Mouse (Mus musculus) embryonic facial prominence, embryonic 15.5 days (tissue): ENCODE measurements around the gene 0610010K14Rik. TPM values are rescaled to one million over a fixed set of nuclear protein-coding genes. Genes with fewer than 3 reads are reported as not detected.

Experiments
- ATAC-seq: fragments of 200-750 bp; cut with Nextera tagmentation; 2 replicates; pipeline ENCODE4 v1.8.0; 2017; ENCODE audit warnings: low read depth, moderate TSS enrichment; ENCODE audit not compliant: insufficient number of reproducible peaks, low FRiP score, low TSS enrichment
- H3K27ac ChIP-seq: fragments of 300-500 bp; sonication (generic); replicated peaks from 2 replicates; pipeline ENCODE4 v1.5.1; 2015; ENCODE audit warnings: mild to moderate bottlenecking, inconsistent platforms
- H3K27me3 ChIP-seq: fragments of 300-500 bp; sonication (generic); 2 replicates; pipeline ENCODE4 v1.6.1; 2015; ENCODE audit warnings: inconsistent platforms
- H3K36me3 ChIP-seq: fragments of 300-500 bp; sonication (generic); 2 replicates; pipeline ENCODE4 v1.6.1; 2015; ENCODE audit warnings: mild to moderate bottlenecking, inconsistent platforms
- H3K4me1 ChIP-seq: fragments of 300-500 bp; sonication (generic); 2 replicates; pipeline ENCODE4 v1.6.1; 2015; ENCODE audit warnings: inconsistent platforms
- H3K4me2 ChIP-seq: fragments of 300-500 bp; sonication (generic); replicated peaks from 2 replicates; pipeline ENCODE4 v1.6.1; 2015; ENCODE audit warnings: mild to moderate bottlenecking, inconsistent platforms
- H3K4me3 ChIP-seq: fragments of 300-500 bp; sonication (generic); replicated peaks from 2 replicates; pipeline ENCODE4 v1.5.1; 2015; ENCODE audit warnings: mild to moderate bottlenecking, inconsistent platforms
- H3K9ac ChIP-seq: fragments of 300-500 bp; sonication (generic); 2 replicates; pipeline ENCODE4 v1.6.1; 2015; ENCODE audit warnings: inconsistent platforms
- H3K9me3 ChIP-seq: fragments of 300-500 bp; sonication (generic); replicated peaks from 2 replicates; pipeline ENCODE4 v1.6.1; 2016; ENCODE audit warnings: inconsistent platforms
- WGBS: fragments of 180-500 bp; shearing (Covaris S2); methylation state at CpG from one replicate; pipeline ENCODE4 v1.1.7; 2015; 5-methylcytosine and 5-hydroxymethylcytosine counted together
- polyA plus RNA-seq: library from polyadenylated mRNA; unstranded; fragments of >200 nt; fragmentation: Nextera tagmentation; extraction: Ambion mirVana; gene quantifications from 2 replicates; pipeline ENCODE4 v1.2.1, GENCODE M21; 2015

0610010K14Rik gene
- polyA plus RNA-seq, 1 experiment from 2014 or later = 177 TPM

- H3K27me3 ChIP-seq = peaks cover 58% of the 10 kb centered on the region
- no peaks in the 10 kb centered on the region for H3K9me3 ChIP-seq
- peak overlapping the region; percentile 40 for H3K4me3 ChIP-seq
- 5% methylated on average over 18 of the region's 18 CpGs for WGBS
- no peak overlapping the region for H3K9ac ChIP-seq
- peak overlapping the region; percentile 77 for H3K4me2 ChIP-seq
- H3K36me3 ChIP-seq = 0 out of 2 replicates have a peak, but pooled peaks cover 8% of the 10 kb centered on the region
- ATAC-seq = no peak
- H3K27ac ChIP-seq = no peak overlapping the region
- peaks cover 32% of the 10 kb centered on the region for H3K4me1 ChIP-seq
Observed at GRCm38 (mm10) chr11:70214856-70215209, 22.9 kb downstream of the 0610010K14Rik start.

DNA sequence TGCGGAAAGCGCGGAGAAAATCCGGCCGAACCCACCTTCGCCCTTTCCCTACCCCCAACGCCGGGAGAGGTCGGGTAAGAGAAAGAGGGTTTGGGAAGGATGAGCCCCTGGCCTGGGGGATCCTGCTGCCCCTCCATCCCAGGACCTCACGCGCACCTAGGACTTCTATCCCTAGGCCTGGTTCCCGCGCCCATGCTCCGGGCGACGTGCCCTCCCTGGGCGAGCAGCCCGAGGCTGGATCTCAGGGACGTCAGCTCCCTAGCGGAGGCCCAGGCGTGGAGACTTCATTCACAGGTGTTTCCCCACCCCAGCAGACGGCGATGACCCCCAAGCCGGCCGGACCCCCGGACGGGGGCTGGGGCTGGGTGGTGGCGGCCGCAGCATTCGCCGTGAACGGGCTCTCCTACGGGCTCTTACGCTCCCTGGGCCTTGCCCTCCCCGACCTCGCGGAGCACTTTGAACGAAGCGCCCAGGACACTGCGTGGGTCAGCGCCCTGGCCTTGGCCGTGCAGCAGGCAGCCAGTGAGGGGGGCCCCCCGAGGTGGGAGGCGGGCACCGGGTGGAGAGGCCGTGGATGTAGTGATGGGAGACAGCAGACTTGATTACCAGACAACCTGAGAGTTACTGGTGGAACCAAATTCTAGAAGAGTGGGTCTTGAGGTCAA, 23.4 kb downstream of the 0610010K14Rik start:
- WGBS = under 1% methylated on average over 46 of the region's 46 CpGs
- no peak for ATAC-seq
- Histone ChIP-seq H3K27me3 (peaks cover 58% of the 10 kb centered on the region), H3K4me2 (peak overlapping the region; percentile 77), H3K9ac (peak overlapping the region; percentile 26; the same call in 1 of the 2 replicates), H3K9me3 (no peaks in the 10 kb centered on the region), H3K27ac (no peak overlapping the region), H3K36me3 (0 out of 2 replicates have a peak, but pooled peaks cover 8% of the 10 kb centered on the region), H3K4me3 (peak overlapping the region; percentile 40), H3K4me1 (peaks cover 32% of the 10 kb centered on the region)

- no peaks in the 10 kb centered on the region for H3K9me3 ChIP-seq
- peaks cover 58% of the 10 kb centered on the region for H3K27me3 ChIP-seq
- peak overlapping the region; percentile 40 for H3K4me3 ChIP-seq
- H3K9ac ChIP-seq = no peak overlapping the region
- H3K36me3 ChIP-seq = 0 out of 2 replicates have a peak, but pooled peaks cover 8% of the 10 kb centered on the region
- no peak overlapping the region for H3K27ac ChIP-seq
- H3K4me1 ChIP-seq = peaks cover 26% of the 10 kb centered on the region
- WGBS = 4% methylated on average over 26 of the region's 26 CpGs
- no peak for ATAC-seq
- H3K4me2 ChIP-seq = peak overlapping the region; percentile 77
Observed at GRCm38 (mm10) chr11:70213736-70214135, 24.0 kb downstream of the 0610010K14Rik start.

- WGBS = 8% methylated on average over 9 of the region's 9 CpGs
- no peaks in the 10 kb centered on the region for H3K9me3 ChIP-seq
- no peak overlapping the region for H3K9ac ChIP-seq
- H3K4me3 ChIP-seq = no peak overlapping the region
- H3K27me3 ChIP-seq = peaks cover 58% of the 10 kb centered on the region
- no peak overlapping the region for H3K4me2 ChIP-seq
- peaks cover 23% of the 10 kb centered on the region for H3K4me1 ChIP-seq
- ATAC-seq = no peak
- 0 out of 2 replicates have a peak, but pooled peaks cover 8% of the 10 kb centered on the region for H3K36me3 ChIP-seq
- H3K27ac ChIP-seq = no peak overlapping the region
Observed at GRCm38 (mm10) chr11:70212896-70213295, 24.8 kb downstream of the 0610010K14Rik start.

DNA sequence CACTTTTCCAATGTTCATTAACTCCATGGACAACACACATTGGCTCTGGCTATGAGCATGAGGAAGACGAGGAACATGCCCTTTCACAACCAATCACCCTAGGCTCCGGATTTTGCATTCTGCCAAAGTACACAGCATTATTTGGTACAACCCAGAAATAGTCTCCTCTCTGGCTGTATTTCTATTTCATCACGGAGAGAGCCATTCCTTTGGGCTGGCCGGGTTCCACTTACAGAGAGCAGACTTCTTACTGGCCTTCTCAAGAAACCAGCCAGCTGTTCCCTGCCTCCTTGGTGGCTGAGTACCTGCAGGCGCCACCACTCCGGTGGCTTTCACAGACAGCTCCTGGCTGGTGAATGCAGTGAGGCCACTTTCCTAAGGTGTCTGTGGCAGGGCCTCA, 25.3 kb downstream of the 0610010K14Rik start, which contains the start of gene Slc16a11:
TSS of gene Slc16a11 (plus strand) at position 330 of the 400 bp plus-strand sequence.
- Histone ChIP-seq H3K4me1 (peaks cover 23% of the 10 kb centered on the region), H3K4me2 (peak within 1 kb of the TSS; percentile 77), H3K27ac (no peak within 1 kb of the TSS), H3K27me3 (peaks cover 56% of the 10 kb centered on the region), H3K9me3 (no peaks in the 10 kb centered on the region), H3K4me3 (peak within 1 kb of the TSS; percentile 40; the same call in 1 of the 2 replicates), H3K36me3 (0 out of 2 replicates have a peak, but pooled peaks cover 6% of the 10 kb centered on the region), H3K9ac (no peak within 1 kb of the TSS)
- ATAC-seq = no peak
- WGBS = 54% methylated on average over 6 of the region's 6 CpGs

GRCm38 (mm10) chr11:70211972-70212371, 25.7 kb downstream of the 0610010K14Rik start:
- H3K9me3 ChIP-seq = no peaks in the 10 kb centered on the region
- 64% methylated on average over 6 of the region's 6 CpGs for WGBS
- peaks cover 23% of the 10 kb centered on the region for H3K4me1 ChIP-seq
- peaks cover 52% of the 10 kb centered on the region for H3K27me3 ChIP-seq
- no peak overlapping the region for H3K9ac ChIP-seq
- no peak for ATAC-seq
- H3K4me2 ChIP-seq = no peak overlapping the region
- H3K4me3 ChIP-seq = no peak overlapping the region
- 0 out of 2 replicates have a peak, but pooled peaks cover 2% of the 10 kb centered on the region for H3K36me3 ChIP-seq
- no peak overlapping the region for H3K27ac ChIP-seq

- Histone ChIP-seq H3K9ac (no peak overlapping the region), H3K9me3 (no peaks in the 10 kb centered on the region), H3K4me2 (no peak overlapping the region), H3K36me3 (no peaks in the 10 kb centered on the region), H3K4me1 (peaks cover 22% of the 10 kb centered on the region), H3K27ac (no peak overlapping the region), H3K27me3 (peaks cover 39% of the 10 kb centered on the region), H3K4me3 (no peak overlapping the region)
- no peak for ATAC-seq
- 78% methylated on average over 2 of the region's 2 CpGs for WGBS
Observed at GRCm38 (mm10) chr11:70210681-70211080, 27.0 kb downstream of the 0610010K14Rik start.

DNA sequence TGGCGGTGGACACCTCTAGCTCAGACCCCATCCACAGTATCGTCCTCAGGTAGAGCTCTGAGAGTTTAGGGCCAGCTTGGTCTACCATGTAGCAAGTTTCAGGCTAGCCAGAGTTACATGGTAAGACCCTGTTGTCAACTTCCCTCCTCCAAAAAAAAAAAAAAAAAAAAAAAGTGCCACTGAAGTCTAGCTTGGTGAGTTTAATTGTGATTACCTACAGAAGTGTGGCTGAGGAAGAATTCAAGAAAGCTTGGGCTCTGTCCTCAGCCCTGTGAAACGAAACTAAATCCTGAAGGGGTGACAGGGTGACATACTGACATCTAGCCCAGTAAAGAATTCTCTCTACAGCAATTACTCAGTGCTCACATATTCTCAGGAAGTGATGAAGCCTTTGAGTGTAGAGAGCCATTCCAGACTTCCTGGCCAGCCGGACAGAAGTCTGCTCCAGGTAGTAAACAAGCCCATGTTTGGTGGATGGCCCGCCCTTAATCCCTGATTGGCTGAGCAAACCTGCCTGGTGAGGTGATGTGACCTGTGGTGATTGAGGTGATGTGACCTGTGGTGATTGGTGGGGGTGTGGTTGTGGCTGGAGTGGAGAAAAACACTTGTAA, 28.8 kb downstream of the 0610010K14Rik start:
- 68% methylated on average over 5 of the region's 5 CpGs for WGBS

GRCm38 (mm10) chr11:70207283-70207682, 30.4 kb downstream of the 0610010K14Rik start:
- 81% methylated on average over 7 of the region's 7 CpGs for WGBS
- no peak overlapping the region for H3K4me3 ChIP-seq
- no peak for ATAC-seq
- H3K27ac ChIP-seq = no peak overlapping the region
- H3K4me1 ChIP-seq = no peaks in the 10 kb centered on the region
- H3K27me3 ChIP-seq = 0 out of 2 replicates have a peak, but pooled peaks cover 7% of the 10 kb centered on the region
- no peaks in the 10 kb centered on the region for H3K36me3 ChIP-seq
- no peak overlapping the region for H3K9ac ChIP-seq
- H3K9me3 ChIP-seq = no peaks in the 10 kb centered on the region
- H3K4me2 ChIP-seq = no peak overlapping the region

More for the DNA sequence above, 28.8 kb downstream of the 0610010K14Rik start:
- H3K27ac ChIP-seq = no peak overlapping the region
- no peaks in the 10 kb centered on the region for H3K9me3 ChIP-seq
- no peak overlapping the region for H3K9ac ChIP-seq
- peaks cover 21% of the 10 kb centered on the region for H3K27me3 ChIP-seq
- peaks cover 4% of the 10 kb centered on the region for H3K4me1 ChIP-seq
- no peak for ATAC-seq
- no peak overlapping the region for H3K4me2 ChIP-seq
- H3K4me3 ChIP-seq = no peak overlapping the region
- H3K36me3 ChIP-seq = no peaks in the 10 kb centered on the region

DNA sequence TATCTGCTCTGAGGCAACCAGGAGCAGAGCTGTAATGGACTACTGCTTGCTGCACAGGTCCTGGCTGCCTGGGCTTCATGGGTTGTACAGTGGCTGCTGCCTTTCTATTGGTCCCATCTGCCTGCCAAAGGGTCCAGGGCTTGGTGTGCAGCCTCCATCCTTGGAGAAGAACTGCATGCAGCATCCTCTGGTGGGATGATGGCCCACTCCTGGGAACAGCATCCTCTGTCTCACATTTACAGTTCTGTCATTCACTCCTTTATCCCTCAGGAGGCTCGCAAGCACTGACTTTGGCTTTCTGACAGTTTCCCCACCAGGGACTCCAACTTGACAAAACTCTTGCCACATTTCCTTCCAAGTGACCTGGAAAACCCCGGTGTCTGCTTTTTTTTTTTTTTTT, 30.9 kb downstream of the 0610010K14Rik start:
- Histone ChIP-seq H3K27ac (no peak overlapping the region), H3K9ac (no peak overlapping the region), H3K4me1 (no peaks in the 10 kb centered on the region), H3K4me3 (no peak overlapping the region), H3K9me3 (no peaks in the 10 kb centered on the region), H3K4me2 (no peak overlapping the region), H3K27me3 (0 out of 2 replicates have a peak, but pooled peaks cover 2% of the 10 kb centered on the region), H3K36me3 (no peaks in the 10 kb centered on the region)
- WGBS = 62% methylated on average over 2 of the region's 2 CpGs
- ATAC-seq = no peak

GRCm38 (mm10) chr11:70201691-70202090, 36.0 kb downstream of the 0610010K14Rik start:
- Histone ChIP-seq H3K4me2 (no peak overlapping the region), H3K9me3 (no peaks in the 10 kb centered on the region), H3K36me3 (no peaks in the 10 kb centered on the region), H3K9ac (no peak overlapping the region), H3K4me3 (no peak overlapping the region), H3K4me1 (no peaks in the 10 kb centered on the region; the same call in 1 of the 2 replicates), H3K27me3 (no peaks in the 10 kb centered on the region), H3K27ac (no peak overlapping the region)
- no peak for ATAC-seq
- 39% methylated on average over 5 of the region's 5 CpGs for WGBS
